Mouse (Mus musculus) gastrocnemius, postnatal 25 days (tissue): ENCODE data around the gene 4933428G20Rik. TPM values are rescaled to one million over a fixed set of nuclear protein-coding genes. Genes with fewer than 3 reads are reported as not detected.
A peak's percentile ranks its signal among the peaks of the same experiment; 100 is the strongest.

Experiments
- DNase-seq: peaks from one replicate; pipeline ENCODE4 v3.0.0; 2022
- total RNA-seq, 2 experiments: library from RNA; stranded (reverse); gene quantifications; 1 replicate in 1 of 2; 2 replicates in 1 of 2; pipeline ENCODE4 v1.2.3; 2021

4933428G20Rik gene
- total RNA-seq, 2 experiments from 2014 or later: not detected

DNA sequence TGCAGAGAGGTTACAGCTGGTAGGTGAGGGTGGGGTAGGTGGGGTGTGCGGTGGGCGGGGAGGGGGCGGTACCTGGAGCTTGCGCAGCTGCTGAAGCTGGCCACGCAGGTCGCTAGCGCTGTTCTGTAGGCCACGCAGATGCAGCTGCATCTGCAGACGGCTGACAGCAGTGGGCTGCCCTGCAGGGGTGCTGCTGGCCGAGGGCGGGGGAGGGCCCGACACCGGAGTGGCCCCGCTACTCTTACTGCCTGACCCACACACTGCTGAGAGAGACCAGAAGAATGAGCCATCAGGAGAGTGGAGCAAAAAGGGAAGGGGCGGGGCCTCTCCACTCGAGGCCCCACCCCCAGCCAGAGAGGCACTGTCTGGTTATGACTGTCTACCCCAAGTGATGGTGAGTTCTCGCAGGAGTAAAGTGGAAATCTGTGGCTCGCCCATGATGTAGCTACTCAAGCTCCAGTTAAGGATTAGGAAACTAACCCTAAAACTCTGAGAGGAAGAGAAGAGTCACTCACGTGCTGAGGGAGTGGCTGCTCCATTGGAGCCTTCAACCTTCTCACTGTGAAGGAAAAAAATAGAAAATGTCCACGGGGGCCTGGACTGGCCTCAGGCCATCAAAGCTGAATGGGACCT, 32.9 kb upstream of the 4933428G20Rik start:
- no peak for DNase-seq

DNA sequence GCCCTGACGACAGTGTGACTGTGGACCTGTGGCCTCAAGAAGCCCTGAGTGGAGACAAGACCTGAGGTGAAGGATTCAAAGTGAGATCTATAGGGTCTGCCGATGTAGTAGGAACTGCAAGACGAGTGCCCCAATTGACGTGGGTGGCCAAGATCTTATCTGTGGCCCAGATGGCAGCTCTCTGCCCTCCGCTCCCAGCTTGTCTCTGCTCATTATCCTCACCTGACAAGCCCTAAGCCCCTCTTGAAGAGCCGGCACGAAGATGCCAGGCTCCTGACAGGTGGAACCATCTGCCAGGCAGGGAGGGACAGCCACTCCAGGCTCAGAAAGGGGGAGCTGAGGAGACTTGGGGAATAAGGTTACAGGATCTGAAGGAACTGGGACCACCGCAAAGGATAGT, 32.2 kb upstream of the 4933428G20Rik start:
- no peak for DNase-seq

DNA sequence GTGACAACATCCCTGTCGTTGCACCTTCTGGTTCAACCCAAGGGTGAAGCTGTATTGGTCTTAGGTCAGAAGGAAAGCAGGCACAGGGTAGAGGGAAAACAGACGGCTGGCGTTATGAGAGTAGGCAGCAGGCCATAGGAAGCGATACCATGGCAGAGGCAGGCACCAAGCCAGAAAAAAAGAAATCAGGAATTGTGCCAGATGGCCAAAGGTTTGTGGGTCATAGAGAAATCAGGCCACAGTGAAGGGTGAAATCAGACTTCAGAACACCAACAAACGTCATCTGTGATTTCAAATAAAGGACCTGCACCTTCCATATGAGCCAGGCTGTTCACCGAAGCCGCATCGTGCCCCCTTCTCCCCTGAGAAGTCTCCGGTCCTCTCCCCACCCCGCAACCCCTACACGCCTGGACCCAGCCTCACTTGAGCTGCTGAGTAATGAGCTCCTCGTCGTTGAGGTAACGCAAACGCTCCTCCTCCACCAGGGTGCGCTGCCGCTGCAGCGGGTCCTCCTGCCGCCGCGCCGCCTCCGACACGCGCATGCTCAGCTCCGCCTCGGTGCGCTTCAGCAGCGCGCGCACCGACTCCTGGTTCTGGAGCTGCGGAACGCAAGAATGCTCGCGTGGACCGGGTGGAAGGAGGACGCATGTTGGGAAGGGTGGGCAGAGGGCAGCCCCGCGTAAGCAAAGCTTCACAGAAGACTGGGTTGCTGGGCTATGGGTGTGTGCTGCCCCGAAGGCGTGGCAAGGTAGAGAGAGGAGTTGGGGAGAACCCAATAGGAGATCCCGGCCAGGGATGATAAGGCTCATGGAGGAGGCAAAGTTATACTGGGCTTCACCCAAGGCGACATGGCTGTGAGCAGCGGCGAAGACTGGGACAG, 31.5 kb upstream of the 4933428G20Rik start:
- peak; percentile 82 for DNase-seq

DNA sequence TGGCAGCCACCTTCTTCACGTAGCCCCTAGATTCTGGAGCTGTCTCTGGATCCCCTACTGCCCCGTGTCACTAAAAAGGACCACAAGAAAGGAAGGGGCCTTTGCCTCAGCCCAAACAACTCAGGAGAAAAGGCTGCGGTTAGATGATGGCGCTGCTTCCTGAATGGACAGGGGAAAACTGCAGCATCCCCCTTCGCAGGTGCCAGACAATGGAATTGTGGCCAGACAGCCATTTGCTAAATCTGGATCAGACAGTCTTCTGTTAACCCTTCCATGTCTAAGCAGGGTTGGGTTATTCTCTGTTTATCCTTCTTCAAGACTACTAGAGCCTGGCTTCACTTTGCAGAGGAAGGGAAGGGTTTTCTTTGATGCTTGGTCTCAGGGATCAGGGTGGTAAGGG, 30.8 kb upstream of the 4933428G20Rik start:
- DNase-seq: no peak

DNA sequence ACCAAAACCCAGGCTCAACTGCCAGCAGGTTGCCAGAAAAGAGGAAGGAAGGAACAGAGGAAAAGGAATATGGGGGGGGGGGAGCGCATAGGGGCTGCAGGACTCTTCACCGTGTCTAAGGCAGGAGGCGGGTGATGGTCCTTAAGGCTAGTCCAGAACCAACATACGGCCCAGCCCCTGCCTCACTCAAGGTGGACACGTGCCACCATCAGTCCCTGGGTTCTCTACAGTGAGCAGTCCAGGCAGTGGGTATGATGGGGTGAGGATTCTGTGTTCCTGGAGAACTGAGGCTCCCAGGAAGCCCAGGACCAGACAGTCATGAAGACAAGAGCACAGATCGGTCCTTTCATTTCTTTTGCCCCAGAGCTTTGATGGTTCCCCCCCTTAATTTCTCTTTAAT, 29.9 kb upstream of the 4933428G20Rik start:
- no peak for DNase-seq

DNA sequence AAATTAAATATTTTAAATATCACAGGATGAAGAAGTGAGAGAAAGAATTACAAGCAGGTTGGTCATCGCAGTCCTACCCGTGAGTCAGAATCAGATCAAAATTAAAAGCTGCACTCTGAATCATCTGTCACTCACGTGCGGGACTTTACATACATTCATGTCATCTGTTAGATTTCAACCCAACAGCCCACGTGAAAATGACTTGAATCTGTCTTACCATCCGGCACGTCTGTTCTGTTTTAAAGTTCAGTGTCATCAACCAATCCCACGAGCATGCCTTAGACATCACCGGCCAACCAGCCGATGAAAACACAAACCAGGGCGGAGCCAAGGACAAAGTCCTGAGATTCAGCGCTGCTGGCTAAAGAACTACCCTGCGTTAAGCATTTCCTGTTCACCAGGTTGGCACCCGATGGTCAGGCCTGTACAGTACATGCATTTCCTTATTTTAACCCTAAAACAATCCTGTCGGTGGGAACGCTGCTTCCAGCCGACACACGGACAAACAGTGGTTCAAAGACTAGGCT, 28.2 kb upstream of the 4933428G20Rik start:
- no peak for DNase-seq

DNA sequence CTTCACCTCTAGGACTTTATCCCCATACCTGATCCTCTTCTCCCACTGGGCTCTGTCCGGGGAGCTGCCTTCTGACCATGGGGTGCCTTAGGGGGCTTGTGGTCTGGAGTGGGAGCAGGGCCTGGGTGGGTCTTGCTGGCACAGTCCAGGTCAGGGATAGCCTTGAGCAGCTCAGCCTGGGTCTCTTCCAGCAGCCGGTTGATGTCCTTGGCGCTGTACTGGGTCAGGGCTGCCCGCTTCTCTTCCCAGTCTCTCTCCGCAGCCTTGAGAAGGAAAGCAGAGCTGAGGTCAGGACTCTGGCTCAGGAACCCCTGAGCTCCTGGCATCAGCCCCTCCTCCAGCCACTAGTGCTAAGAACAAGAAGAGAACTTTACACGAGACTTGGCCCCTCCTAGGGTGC, 25.2 kb upstream of the 4933428G20Rik start:
- no peak for DNase-seq

DNA sequence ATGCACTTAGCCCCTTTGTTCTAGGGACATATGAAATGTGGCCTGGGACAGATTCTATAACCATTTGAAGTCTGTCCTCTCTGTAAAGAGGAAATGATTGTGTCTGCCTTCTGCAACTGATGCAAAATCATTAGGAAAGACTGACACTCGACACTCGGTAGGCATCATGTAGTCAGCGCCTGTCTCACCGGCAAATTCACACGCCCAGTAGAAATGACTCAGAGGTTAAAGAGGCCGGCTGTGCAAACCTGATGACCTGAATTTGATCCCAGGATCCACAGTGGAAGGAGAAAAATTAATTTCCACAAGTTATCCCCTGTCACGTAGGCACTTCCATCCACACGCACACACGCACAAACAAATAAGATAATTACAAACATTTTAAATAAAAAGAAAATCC, 24.2 kb upstream of the 4933428G20Rik start:
- no peak for DNase-seq

DNA sequence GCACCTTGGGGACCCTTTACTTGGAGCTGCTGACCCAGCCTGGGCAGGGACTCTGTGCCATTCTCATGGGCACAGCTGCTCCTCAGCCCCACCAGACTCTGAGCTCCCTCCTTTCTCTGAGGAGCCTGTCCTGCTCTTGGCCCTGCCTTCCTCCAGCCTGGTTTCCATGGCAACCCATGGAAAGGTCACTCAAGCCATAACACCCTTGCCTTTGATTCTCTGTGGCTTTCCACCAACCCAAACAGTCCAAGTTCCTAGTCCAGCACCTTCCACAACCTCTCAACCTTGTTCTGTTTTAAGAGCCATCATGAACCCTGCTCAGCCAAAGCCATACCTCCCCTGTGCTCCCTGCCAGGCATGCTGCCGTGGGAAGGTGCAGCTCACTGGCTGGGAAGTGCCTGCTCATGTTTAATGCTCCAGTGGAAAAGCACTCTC, 23.7 kb upstream of the 4933428G20Rik start:
- DNase-seq: no peak

DNA sequence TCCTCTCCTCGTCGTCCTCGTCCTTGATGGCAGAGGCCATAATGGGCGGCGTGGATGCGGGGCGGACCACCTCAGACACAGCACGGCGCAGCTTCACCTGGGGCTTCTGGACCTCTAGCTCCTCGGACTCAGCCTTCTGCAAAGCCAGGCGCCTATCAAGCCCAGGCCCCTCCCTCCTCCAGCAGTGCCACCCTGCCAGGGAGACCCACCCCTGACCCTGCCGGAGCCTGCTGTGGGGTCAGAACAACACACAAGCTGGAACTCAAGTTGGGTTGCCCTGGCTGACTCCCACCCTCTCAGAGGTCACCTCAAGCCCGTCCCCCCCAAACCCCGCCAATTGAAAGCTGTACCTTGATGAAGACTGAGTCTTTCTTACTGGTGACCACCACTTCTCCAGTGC, 23.0 kb upstream of the 4933428G20Rik start:
- DNase-seq: no peak

DNA sequence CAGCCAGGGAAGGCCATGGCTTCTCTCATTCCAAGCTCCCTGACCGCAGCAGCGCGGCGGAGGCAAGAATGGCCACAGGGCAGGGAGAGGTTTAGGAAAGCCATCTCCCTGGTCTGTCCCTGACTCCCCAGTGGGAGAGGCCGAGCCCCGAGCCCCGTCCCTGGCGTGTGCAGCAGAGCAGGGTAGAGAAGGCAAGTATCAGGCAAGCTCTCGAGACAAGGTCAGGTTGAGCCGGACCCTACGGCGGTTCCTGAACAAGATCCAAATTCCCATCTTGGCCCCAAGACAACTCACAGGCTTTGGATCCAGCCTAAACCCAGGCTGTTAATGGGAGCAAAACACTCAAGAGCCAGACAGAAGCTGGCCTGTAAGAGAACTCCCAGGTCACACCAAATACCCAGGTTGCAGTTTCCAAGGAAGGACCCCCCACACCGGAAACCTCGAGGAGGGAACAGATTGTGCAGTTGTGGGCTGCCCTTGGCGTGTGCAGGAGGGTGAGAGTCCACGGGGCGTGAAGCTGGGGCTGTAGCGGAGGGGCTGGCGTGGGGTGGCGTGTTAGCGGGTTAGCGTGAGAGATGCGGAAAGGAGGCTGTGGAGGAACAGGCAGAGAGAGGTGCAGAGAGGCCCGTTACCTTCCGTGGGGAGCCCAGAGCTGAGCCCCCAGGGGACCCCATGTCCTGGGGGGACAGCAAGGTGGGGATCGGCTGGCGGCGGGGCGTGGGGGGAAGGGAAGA, 21.8 kb upstream of the 4933428G20Rik start:
- no peak for DNase-seq

DNA sequence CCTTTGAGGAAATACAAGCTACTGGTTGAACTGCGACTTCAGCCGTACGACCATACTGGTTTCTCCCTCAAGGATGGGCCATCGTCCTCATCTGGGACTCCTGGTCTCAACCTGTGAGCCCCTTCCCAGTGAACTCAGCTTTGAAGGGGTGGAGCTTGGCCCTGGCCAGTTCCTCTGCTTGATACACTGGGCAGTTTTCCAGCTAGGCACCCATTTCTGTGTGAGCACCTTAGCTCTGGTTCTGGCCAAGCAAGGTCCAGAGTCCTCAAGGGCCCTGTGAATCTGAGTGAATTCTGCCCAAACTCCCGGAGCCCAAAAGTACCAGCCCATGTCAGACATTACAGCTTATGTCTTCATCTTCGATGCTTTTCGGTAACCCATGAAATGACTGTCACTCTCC, 20.4 kb upstream of the 4933428G20Rik start:
- no peak for DNase-seq

DNA sequence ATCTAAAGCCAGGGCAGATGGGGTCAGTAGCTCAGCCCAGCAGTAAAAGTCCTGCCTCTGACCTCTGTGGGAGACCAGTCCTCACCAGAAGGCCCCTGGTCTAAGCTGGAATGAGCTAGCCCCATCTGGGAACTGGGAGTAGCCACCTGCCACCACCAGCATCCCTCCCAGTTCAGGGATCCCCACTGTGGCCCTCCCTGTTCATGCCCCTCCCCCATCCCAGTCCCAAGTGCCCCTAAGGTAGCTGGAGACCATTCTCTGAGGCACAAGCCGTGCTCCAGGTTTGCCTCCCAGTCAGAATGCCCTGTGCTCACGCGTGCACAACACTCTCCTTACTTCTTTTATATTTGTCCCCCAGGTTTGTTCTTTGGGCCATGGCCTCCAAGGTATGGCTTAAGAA, 12.9 kb upstream of the 4933428G20Rik start:
- no peak for DNase-seq

DNA sequence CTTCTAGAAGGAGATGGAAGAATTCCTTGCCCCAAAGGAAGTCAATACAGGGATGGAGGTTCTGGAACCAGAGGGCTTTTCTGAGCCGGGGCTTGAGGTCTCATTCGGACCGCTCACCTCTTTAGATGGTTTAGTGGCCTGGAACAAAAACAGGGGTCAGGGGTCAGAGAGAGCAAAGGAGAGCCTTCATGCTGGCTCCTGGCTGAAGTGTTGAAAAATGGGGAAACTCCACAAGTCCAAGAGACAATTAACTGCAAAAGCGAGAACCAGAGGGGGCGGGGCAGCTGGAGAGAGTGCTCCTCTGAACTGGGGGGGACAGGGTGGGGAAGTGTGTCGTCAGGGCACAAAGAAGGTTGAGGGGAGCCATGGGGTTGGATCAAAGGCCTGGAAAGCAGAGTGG, 12.4 kb upstream of the 4933428G20Rik start:
- no peak for DNase-seq

DNA sequence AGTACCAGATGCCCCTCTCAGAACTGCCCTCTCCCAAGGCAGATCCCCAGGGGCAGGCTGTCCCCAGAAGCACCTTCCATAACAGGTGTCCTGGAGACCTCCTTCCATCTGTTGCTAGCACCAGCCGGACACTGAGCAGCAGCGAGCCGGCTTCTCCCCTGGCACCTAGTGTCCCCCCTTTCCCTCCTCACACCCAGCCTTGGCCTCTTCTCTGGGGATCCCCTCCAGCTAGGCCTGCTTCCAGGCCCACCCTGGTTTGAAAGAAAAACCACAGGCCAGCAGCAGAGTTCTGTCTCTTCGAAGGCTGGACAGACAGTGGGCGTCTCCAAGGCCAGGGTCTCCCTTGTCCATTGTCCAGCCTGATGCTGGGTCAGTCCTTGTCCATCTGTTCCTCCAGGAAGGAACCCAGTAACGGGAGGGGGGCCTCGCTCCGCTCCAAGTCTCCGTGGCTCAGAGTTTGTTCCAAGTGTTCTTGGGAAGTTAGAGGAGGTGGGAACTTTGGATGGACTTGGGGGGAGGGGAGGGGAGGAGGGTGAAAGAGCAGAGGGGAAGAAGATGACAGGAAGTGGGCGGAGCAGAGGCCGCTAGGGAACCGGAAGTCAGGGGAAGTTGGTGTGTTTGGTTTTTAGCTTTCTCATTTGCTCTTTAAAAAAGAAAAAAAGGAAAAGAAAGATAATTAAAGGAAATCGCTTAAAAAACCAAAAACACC, 11.7 kb upstream of the 4933428G20Rik start:
- peak; percentile 33 for DNase-seq

DNA sequence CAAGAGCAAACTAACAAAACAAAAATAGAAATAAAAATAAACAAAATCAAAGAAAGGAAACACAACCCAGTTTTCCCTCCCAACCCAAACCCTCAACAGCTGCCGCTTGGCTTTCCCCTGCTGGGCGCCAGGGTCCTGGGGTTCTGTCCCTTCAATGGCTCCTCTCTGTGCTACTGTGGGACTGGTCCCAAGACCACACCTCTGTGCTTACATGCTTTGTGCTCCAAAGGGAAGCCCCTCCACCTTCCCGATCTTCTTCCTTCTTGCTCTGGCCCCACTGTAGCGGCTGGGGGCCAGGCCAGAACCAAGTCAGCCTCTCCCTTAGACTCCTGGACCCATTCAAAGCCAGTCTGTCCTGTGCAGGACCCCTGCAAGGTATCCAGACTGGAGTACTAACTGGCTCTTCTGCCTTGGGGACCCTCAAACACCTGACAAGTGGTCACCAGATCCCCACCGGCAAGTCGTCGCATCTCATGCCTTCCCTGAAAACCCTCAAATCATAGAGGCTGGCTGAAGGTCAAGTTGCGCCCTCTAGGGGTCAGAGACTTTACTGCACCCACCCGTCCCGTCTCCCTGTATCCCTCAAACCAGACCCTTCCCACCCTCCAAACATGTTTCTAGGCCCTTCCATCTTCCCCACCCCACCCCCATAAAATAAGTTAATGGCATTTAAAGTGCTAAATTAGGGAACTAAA, 11.0 kb upstream of the 4933428G20Rik start:
- DNase-seq: peak; percentile 35

DNA sequence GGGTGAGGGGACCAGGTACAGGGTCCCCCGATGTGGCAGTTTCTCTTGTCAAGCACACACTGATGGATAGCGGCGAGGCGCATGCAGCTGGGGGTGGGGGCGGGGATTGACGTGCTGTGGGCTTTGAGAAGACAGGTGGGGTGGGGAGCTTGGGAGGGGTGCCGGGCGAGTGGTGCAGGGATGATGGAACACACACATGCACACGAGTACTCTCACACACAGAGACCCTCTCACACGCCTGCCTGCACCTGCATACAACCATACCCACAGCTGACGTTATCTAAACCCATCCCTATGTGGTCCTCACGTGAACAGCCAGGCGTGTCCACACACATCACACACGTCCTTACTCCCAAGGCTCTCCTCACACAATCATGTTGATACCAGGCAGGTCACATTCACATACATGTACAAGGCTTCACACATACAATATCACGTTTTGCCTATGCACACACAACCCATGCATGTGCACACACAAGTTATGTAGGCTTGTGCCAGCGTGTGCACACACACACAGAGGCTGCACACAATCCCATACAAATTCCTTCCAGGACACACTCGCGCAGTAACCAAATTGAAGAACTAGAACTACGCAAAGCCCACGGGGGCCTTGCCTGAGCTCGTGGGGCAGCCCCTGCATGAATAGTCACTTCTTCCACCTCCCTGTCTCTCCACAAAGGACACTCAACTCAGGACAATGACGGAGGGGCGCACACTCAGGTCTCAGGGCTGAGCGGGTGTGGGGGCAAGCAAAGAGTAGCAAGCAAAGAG, 9.8 kb upstream of the 4933428G20Rik start:
- no peak for DNase-seq

DNA sequence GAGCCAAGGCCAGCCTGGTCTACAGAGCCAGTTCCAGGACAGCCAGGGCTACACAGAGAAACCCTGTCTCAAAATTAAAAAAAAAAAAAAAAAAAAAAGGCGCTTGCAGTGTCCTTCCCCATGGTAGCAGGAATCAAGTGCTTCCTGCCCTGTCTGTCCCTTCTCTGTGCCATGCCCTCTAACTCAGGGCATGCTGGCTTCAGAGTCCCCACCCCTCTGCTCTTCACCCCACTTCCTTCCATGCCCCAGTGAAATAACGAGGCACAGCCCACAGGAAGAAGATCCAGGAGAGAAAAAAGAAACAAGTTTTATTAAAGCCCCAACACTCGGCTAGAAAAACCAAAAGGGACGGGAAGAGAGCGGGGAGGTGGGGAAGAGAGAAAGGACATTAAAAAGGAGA, 8.9 kb upstream of the 4933428G20Rik start:
- no peak for DNase-seq

DNA sequence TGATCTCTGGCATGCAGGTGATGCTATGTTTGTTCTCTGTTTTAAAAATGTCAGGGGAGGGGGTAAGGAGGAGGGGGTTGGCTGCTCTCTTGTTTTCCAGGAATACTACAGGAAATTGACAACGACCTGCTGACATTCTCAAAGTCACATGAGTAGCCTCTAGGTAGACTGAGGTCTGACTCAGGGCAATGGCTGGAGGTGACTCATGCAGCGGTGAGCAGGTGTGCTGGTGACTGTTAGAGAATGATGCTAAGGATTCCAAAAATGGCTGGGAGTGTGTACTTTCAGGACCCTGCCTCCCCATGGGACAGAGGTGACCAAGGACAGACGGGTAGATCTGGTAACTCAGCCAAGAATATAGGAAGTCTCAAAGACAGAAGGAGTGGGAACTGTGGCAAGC, 8.1 kb upstream of the 4933428G20Rik start:
- no peak for DNase-seq

DNA sequence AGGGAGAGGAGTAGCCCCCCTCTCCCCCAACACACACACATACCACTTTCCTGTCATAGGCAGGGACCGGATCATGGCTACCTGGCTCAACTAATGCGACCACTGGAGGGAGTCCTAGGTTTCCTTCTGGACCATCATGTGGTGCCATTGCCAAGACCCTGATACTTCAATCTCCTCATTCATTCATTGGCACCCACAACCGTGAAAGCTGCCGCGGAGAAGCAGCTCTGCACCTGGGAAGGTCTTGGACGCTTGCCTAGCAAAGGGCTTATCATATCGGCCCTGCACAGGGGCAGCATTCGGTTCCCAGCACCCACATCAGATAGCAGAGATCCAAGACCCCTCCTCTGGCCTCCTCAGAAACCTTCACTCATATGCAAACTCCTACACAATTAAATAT, 6.2 kb upstream of the 4933428G20Rik start:
- no peak for DNase-seq

DNA sequence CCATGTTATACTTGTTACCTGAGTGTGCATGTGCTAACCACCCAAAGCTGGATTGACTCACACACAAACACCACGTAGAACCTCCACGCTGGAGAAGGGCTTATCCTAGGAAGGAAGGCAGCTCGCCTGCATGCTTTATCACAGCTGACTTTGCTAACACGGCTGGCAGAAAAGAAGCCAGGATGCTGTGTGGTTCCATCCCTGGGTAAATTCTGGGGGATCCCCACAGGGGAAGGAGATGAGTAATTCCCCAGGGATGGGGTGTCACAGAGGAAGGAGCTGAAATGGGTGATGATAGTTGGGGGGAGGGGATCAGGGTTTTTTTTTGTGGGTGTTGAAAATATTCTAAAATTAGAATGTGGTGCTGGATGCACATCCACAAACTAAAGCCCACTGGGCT, 5.6 kb upstream of the 4933428G20Rik start:
- no peak for DNase-seq
